Mouse (Mus musculus) MEL (cell line): ENCODE measurements at regions not wholly inside any gene's neighbourhood (a gene's known extent, or its start where the extent isn't known, plus 50 kb on each side); places are given as distances from the start of the nearest gene placed in this dataset.

Source experiments
- DNase-seq: peaks from one replicate; pipeline ENCODE4 v3.0.0; 2011; ENCODE audit warnings: low read depth, low spot score
- H3K27ac ChIP-seq: 2 replicates; pipeline ENCODE4 v1.5.1; 2012; ENCODE audit warnings: low read depth, mild to moderate bottlenecking, control low read depth, low read length, moderate library complexity; ENCODE audit not compliant: control insufficient read depth
- H3K27me3 ChIP-seq, 2 experiments: fragments of 150-350 bp in 1 of 2; sonication (generic) in 1 of 2; 2 replicates each; pipeline ENCODE4 v1.6.1; 2012; ENCODE audit warnings: low read length in 2 of 2, mild to moderate bottlenecking in 2 of 2, improper control_type of control experiment in 1 of 2, moderate library complexity in 1 of 2; ENCODE audit not compliant: insufficient read depth in 2 of 2, control insufficient read depth in 1 of 2
- H3K36me3 ChIP-seq, 2 experiments: 2 replicates each; pipeline ENCODE4 v1.6.1; 2012 to 2014; ENCODE audit warnings: low read length in 2 of 2, improper control_type of control experiment in 1 of 2, inconsistent platforms in 1 of 2, mild to moderate bottlenecking in 1 of 2; ENCODE audit not compliant: insufficient read depth in 2 of 2, control insufficient read depth in 1 of 2
- H3K4me1 ChIP-seq, 2 experiments: fragments of 150-350 bp in 1 of 2; sonication (generic) in 1 of 2; 2 replicates each; pipeline ENCODE4 v1.6.1; 2012; ENCODE audit warnings: low read length in 2 of 2, improper control_type of control experiment in 1 of 2, mild to moderate bottlenecking in 1 of 2; ENCODE audit not compliant: insufficient read depth in 2 of 2, control insufficient read depth in 1 of 2
- H3K4me3 ChIP-seq, 2 experiments: fragments of 150-350 bp in 1 of 2; sonication (generic) in 1 of 2; 2 replicates each; pipeline ENCODE4 v1.5.1; 2012; ENCODE audit warnings: low read depth in 2 of 2, low read length in 2 of 2, mild to moderate bottlenecking in 2 of 2, moderate library complexity in 2 of 2, control low read depth in 1 of 2, improper control_type of control experiment in 1 of 2; ENCODE audit not compliant: control insufficient read depth in 1 of 2, insufficient read depth in 1 of 2
- H3K79me2 ChIP-seq: 2 replicates; pipeline ENCODE4 v1.6.1; 2012; ENCODE audit warnings: mild to moderate bottlenecking, low read length, moderate library complexity; ENCODE audit not compliant: control insufficient read depth, poor library complexity, insufficient read depth
- H3K9ac ChIP-seq: 2 replicates; pipeline ENCODE4 v1.6.1; 2012; ENCODE audit warnings: low read depth, mild to moderate bottlenecking, control low read depth, low read length, moderate library complexity; ENCODE audit not compliant: control insufficient read depth, poor library complexity, severe bottlenecking
- H3K9me3 ChIP-seq: fragments of 150-350 bp; sonication (generic); replicated peaks from 2 replicates; pipeline ENCODE4 v1.6.1; 2012; ENCODE audit warnings: mild to moderate bottlenecking, low read length, improper control_type of control experiment, moderate library complexity; ENCODE audit not compliant: insufficient read depth
- CHD1 ChIP-seq: IDR thresholded peaks from 2 replicates; pipeline ENCODE4 v1.6.1; 2012; ENCODE audit warnings: low read depth, mild to moderate bottlenecking, inconsistent platforms, low read length, improper control_type of control experiment
- CTCF ChIP-seq, 3 experiments: IDR thresholded peaks in 2 of 3; conservative IDR thresholded peaks in 1 of 3; 2 replicates each; pipeline ENCODE4 v1.5.1; 2011 to 2012; ENCODE audit warnings: low read length in 3 of 3, low read depth in 2 of 3, mild to moderate bottlenecking in 2 of 3, improper control_type of control experiment in 1 of 3, inconsistent platforms in 1 of 3, mixed read lengths in 1 of 3, moderate library complexity in 1 of 3; ENCODE audit not compliant: control insufficient read depth in 1 of 3, insufficient read depth in 1 of 3, poor library complexity in 1 of 3, severe bottlenecking in 1 of 3
- MAX ChIP-seq: IDR thresholded peaks from 2 replicates; pipeline ENCODE4 v1.6.1; 2011; ENCODE audit warnings: low read length, improper control_type of control experiment
- MAZ ChIP-seq: IDR thresholded peaks from 2 replicates; pipeline ENCODE4 v1.6.1; 2012; ENCODE audit warnings: low read depth, mild to moderate bottlenecking, inconsistent platforms, low read length, improper control_type of control experiment
- RAD21 ChIP-seq: IDR thresholded peaks from 2 replicates; pipeline ENCODE4 v1.6.1; 2011; ENCODE audit warnings: mild to moderate bottlenecking, low read depth, low read length, improper control_type of control experiment
- SIN3A ChIP-seq: IDR thresholded peaks from 2 replicates; pipeline ENCODE4 v1.6.1; 2012; ENCODE audit warnings: low read length, improper control_type of control experiment, inconsistent platforms
- SMC3 ChIP-seq: IDR thresholded peaks from 2 replicates; pipeline ENCODE4 v1.6.1; 2011; ENCODE audit warnings: low read depth, low read length, improper control_type of control experiment
- TBP ChIP-seq: IDR thresholded peaks from 2 replicates; pipeline ENCODE4 v1.8.0; 2011; ENCODE audit warnings: low read depth, low read length, improper control_type of control experiment
- TCF12 ChIP-seq: IDR thresholded peaks from 2 replicates; pipeline ENCODE4 v1.6.1; 2014; ENCODE audit warnings: low read depth, mild to moderate bottlenecking, inconsistent platforms, low read length, improper control_type of control experiment, moderate library complexity
- UBTF ChIP-seq: IDR thresholded peaks from 2 replicates; pipeline ENCODE4 v1.6.1; 2012; ENCODE audit warnings: low read depth, mild to moderate bottlenecking, inconsistent platforms, low read length, improper control_type of control experiment, moderate library complexity, borderline replicate concordance; ENCODE audit not compliant: insufficient read depth

DNA sequence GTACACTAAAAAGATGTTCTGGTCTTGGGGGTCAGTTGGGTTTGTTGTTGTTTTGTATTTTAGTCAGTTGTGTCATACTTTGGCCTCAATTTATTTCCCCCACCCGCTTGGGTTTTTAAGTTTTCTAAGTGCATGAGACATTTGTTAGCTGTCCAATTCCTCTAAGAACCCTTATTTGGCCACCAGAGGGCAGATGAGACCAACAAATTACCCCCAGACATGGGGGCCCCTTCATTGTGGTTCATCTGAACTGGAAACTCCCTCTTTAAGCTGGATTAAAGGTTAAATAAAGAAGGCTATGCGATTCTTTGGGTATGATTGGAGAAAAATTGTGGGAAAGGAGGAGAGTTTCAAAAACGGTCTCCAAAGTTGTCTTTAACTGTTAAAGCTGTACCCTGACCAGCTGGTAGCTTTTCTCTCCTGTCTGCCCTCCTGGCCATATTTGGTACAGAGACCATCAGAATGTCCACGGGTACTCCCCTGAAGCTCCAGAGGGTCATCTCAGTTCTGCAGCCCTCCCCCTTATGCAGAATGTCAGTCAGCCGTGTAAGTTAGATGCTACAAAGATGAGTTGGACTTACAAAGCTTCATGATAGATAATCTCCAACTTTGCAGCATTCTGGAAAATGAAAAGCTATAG is 238.6 kb downstream of the Foxa2 start:
- no peak overlapping the region for H3K4me3 ChIP-seq
- no peak overlapping the region for H3K27ac ChIP-seq
- H3K9ac ChIP-seq, result no peak overlapping the region
- H3K9me3 ChIP-seq, result no peaks in the 10 kb centered on the region
- H3K79me2 ChIP-seq, result no peaks in the 10 kb centered on the region
- H3K4me1 ChIP-seq, result no peaks in the 10 kb centered on the region
- H3K36me3 ChIP-seq, result no peaks in the 10 kb centered on the region
- TF ChIP-seq SMC3, result 0 out of 2 replicates have a peak, but pooled peaks have one; percentile 19
- TF ChIP-seq MAX, result no peak
- peak; percentile 26 for TF ChIP-seq RAD21
- TF ChIP-seq CTCF (IDR thresholded peaks at IDR 0.05 in 2 of 3, conservative IDR thresholded peaks at IDR 0.05 in 1 of 3; ENCODE audit: control insufficient read depth in 1 of 3, insufficient read depth in 1 of 3, low read depth in 2 of 3, low read length in 3 of 3, poor library complexity in 1 of 3, severe bottlenecking in 1 of 3), result peak in 2 of 3 experiments; percentile 11 to 27; a peak in 3 of 6 replicates
- no peaks in the 10 kb centered on the region for H3K27me3 ChIP-seq
- DNase-seq, result peak; percentile 5

DNA sequence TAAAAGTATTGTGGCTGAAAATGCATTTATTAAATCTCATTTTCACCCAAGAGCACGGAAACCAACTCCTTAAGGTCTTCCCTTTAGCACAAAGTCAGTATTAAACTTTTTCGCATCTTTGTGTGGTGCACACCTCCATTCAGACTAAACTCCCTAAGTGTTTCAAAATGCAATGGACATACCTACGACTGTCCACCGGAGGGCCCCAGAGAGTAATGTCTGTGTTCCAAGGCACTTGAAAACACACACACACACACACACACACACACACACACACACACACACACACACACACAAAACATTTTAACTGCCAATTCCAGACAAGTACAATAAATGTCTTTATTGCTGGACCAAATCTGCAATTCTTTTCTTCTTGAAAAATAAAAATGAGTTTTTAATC is 243.7 kb downstream of the Foxa2 start:
- Histone ChIP-seq H3K9me3 (no peaks in the 10 kb centered on the region), H3K9ac (no peak overlapping the region), H3K27ac (no peak overlapping the region), H3K36me3 (no peaks in the 10 kb centered on the region), H3K27me3 (no peaks in the 10 kb centered on the region), H3K4me1 (no peaks in the 10 kb centered on the region), H3K79me2 (no peaks in the 10 kb centered on the region), H3K4me3 (no peak overlapping the region)
- DNase-seq, result no peak
- TF ChIP-seq CHD1 (no peak), CTCF (IDR thresholded peaks at IDR 0.05 in 2 of 3, conservative IDR thresholded peaks at IDR 0.05 in 1 of 3; ENCODE audit: control insufficient read depth in 1 of 3, insufficient read depth in 1 of 3, low read depth in 2 of 3, low read length in 3 of 3, poor library complexity in 1 of 3, severe bottlenecking in 1 of 3) (0 out of 6 replicates have a peak, but pooled peaks of 1 of the 3 experiments have one; percentile 1)

DNA sequence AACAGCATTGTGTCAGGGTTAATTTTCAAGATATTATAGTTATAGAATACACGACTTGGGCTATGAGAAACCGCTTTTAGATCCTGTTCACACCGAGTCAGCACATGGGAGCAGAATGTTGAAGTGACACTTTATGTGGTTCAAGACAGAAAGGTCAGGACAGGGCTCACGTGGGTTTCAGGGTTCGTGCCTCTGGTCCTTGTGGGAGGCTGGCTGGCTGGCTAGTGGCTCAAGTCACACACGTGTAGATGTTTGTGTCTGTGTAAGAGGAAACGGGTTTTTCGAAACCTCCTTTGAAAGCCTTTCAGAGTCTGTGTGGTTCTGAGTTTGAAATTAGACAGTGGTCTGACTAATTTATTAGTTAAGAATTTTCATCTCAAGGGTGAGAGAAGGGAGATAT is 255.3 kb downstream of the Foxa2 start:
- Histone ChIP-seq H3K9ac (no peak overlapping the region), H3K4me3 (no peak overlapping the region), H3K9me3 (no peaks in the 10 kb centered on the region), H3K79me2 (no peaks in the 10 kb centered on the region), H3K4me1 (no peaks in the 10 kb centered on the region), H3K36me3 (no peaks in the 10 kb centered on the region), H3K27ac (no peak overlapping the region), H3K27me3 (no peaks in the 10 kb centered on the region)
- TF ChIP-seq CHD1 (no peak), SIN3A (no peak), MAZ (no peak), TCF12 (no peak), UBTF (no peak), TBP (no peak)
- DNase-seq, result no peak
